Mouse (Mus musculus): ENCODE data around the gene Glis3.

The Glis3 gene

DNA sequence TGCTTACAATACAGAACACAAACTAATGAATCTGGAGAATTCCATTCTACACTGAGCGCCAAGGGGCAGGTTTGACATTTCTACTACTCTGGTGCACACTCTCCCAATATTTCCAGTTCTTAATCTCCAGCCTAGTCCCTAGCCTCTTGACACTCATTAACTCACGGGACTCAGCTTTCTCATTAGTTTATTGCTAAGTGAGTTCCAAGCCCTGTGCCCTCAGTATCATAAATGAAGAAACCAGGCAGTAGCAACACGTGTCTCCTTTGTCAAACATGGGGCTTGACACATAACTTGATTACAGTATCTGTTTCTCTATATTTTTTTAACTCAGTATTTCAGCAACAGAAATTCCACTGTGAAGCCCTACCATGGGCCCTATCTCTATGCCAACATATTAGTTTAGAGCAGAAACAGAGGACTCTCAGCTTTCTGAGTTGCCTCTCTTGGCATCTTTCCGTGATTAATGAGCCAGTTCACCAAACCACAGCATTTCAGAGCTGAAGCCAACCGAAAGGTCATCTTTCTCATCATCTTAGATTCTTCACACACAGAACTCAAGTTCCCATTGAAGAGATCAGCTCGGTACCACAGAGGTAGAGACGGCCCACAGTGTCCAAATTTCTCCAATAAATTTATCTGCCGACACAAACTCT, 186.1 kb downstream of the Glis3 start:
- no peak for DNase-seq (ENCODE audit: low read depth, low spot score)

- no peak for DNase-seq (ENCODE audit: low read depth, low spot score)
These were observed 201.8 kb downstream of the Glis3 start for GRCm38 (mm10) chr19:28478055-28478454.

DNA sequence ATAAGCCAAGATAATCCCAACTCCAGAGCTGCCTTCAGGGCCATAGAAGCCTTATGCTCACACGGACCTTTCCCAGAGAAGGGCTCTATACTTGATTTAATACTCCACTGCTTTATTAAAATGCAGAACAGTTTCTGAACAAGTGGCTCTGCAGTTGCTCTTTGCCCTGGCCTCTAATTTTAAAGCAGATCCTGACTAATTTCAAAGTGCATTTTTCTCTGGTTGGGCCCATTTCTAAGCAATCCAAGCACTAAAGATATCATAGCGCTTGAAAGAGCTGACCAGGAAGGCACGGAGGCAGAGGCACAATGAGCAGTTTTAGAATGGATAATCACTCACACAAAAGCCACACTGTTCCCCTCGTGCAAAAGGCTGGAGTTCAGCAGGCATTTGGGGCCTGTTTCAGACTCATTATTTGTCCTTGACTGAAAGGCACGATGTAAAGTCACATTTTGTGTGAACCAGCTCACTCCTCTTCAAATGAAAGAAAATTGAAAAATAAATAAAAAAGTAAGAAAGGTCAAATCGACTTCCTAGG, 202.5 kb downstream of the Glis3 start:
- no peak for DNase-seq (ENCODE audit: low read depth, low spot score)

GRCm38 (mm10) chr19:28473621-28474020, 206.3 kb downstream of the Glis3 start:
- DNase-seq (ENCODE audit: low read depth, low spot score), result no peak

DNA sequence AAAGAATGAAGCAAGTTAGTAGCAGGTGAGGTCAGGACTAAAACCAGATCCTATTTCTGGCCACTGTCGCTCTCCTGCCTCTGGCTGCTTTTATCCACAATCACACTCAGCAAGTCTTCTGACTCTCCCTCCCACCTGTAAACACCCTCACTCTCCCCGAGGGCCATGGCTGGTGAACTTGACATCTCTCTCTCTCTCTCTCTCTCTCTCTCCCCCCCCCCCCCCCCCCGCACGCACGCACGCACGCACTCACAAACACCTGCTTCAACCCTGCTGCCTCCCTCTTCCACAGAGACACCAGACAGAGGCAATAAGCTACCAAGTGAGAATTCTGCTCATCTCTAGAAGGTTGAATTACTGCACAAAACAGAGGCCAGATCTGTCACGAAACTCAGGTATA, 208.7 kb downstream of the Glis3 start:
- no peak for DNase-seq (ENCODE audit: low read depth, low spot score)

GRCm38 (mm10) chr19:28465779-28466178, 214.1 kb downstream of the Glis3 start:
- no peak for DNase-seq (ENCODE audit: low read depth, low spot score)

GRCm38 (mm10) chr19:28454331-28454730, 225.5 kb downstream of the Glis3 start:
- no peak for DNase-seq (ENCODE audit: low read depth, low spot score)

DNA sequence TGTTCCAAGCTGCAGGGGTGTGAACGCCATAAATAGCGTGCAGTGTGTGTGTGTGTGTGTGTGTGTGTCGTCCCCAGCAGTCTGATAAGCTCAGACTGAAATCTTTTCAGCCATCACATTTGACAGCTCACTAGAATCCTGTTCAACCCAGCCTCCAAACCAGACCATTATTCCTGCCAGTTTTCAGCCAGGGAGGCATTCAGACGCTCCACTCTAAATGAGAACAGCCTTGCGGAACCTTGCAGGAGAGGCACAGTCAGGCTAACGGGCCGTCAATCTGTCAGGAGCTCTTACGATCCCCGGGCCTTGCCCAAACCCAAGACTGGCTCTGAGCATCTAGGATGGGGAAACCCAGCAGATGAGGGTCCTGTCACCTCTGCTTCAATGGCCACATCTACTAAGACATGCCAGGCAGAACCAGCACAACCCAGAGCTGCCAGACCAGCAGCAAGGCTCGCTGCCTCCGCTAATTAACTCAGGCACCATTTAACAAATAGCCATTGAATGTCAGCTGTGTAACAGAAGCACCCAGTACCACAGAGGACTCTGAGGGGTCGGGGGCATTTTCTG, 226.8 kb downstream of the Glis3 start:
- DNase-seq (ENCODE audit: low read depth, low spot score), result peak; percentile 4

GRCm38 (mm10) chr19:28448811-28449210, 231.1 kb downstream of the Glis3 start:
- DNase-seq (ENCODE audit: low read depth, low spot score), result no peak

GRCm38 (mm10) chr19:28442161-28442560, 237.7 kb downstream of the Glis3 start:
- no peak for DNase-seq (ENCODE audit: low read depth, low spot score)

DNA sequence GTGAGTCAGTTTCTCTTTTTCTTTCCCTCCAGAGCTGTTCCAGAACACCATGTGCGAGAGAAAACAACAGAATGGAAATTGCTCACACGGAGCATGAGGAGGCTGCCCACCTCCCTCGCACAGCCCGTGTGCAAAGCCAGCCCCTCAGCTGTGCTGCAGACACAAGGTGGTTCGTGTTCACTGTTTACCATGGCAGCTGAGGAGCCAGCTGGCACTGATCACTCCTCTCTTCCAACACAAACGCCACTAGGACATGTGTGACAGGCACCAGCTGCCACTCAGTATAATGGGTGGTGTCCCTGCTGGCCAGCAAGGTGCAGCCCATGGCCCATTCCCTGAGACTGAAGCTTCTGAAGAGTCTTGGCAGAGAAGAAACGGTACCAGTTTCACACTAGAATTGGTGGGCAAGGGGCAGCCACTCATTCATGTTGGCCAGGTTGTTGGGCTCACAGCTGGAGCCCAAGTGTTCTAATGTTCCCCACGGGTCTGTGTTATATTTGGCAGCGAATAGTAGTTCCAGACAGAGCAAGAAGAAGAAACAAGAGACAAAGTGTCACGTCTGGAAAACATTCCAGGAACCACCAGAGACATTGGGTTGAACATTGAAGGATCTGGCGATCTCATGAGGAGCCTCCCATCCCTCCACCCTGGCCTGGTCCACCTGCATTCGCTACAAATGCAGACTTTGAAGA, 243.3 kb downstream of the Glis3 start:
- DNase-seq (ENCODE audit: low read depth, low spot score), result no peak

DNA sequence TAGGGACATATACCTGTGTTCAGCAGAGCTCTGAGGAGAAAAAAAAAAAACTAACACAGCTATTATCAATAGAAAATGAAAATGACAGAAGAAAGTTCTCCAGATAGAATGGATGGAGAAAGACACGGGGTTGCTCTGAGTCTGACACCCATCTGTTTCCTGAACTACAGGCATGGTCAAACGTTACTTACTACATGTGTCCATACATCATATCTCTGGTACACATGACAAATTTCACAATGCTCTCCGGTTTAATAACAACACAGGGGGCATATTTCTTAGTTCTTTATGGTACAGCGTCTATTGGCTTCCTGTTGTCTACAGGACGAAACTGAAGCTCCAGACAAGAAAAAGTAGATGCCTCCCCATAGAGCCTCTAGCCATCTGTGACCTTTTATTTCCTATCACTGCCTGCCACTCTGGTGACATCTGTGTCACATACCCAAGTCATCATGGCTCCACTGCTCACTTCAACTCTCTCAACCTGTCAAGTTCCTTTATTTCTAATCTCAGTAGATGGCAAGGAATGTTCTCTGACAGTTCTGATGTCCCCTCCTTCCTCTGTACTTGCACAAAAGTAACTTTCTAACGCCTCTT, 251.6 kb downstream of the Glis3 start:
- DNase-seq (ENCODE audit: low read depth, low spot score), result no peak

- no peak for DNase-seq (ENCODE audit: low read depth, low spot score)
These were observed 255.7 kb downstream of the Glis3 start for GRCm38 (mm10) chr19:28424180-28424579.

- no peak for DNase-seq (ENCODE audit: low read depth, low spot score)
These were observed 256.9 kb downstream of the Glis3 start for GRCm38 (mm10) chr19:28422939-28423338.

GRCm38 (mm10) chr19:28416069-28416468, 263.8 kb downstream of the Glis3 start:
- no peak for DNase-seq (ENCODE audit: low read depth, low spot score)

DNA sequence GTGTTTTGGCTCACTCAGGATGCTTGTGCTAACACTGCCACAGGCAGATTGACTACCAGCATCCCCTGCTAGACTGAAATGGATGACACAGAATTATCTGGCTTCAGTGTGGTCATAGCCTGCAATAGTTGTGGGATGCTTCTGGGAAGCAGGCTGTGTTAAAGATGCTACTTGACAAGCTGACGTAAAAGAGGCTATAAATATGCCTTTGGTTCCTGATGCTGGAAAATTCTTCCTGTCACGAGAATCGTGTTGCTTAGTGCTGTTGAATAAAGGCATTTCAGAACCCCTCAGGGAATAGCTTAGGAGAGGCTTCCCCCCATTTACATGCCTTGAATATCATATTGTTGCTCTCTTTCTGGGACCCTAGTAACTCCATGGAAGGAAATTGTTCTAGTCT, 271.1 kb downstream of the Glis3 start:
- no peak for DNase-seq (ENCODE audit: low read depth, low spot score)

DNA sequence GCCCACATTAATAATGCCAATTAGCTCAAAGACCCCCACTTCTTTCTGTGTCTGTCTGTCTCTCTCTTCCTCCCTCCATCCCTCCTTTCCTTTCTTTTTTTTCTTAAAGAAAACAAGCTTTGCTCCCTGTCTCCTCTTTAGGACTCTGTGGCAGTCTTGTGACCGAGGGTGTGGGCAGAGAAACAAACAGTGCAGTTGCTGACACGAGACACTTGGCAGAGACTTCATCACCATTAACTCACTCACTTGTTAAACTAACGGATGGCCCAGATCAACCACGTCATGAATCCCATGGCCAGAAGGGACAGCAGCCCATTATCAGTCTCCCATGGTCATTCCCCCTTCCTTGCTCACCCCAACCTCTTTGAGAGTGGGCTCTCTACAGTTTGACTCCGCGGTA, 276.9 kb downstream of the Glis3 start:
- no peak for DNase-seq (ENCODE audit: low read depth, low spot score)

GRCm38 (mm10) chr19:28395584-28395861, 284.4 kb downstream of the Glis3 start:
- no peak for DNase-seq (ENCODE audit: low read depth, low spot score)

GRCm38 (mm10) chr19:28394826-28395583, 284.9 kb downstream of the Glis3 start:
- no peak for DNase-seq (ENCODE audit: low read depth, low spot score)

- DNase-seq (ENCODE audit: low read depth, low spot score), result no peak
These were observed 286.1 kb downstream of the Glis3 start for GRCm38 (mm10) chr19:28393766-28394165.

GRCm38 (mm10) chr19:28392838-28393237, 287.0 kb downstream of the Glis3 start:
- DNase-seq (ENCODE audit: low read depth, low spot score), result no peak

DNA sequence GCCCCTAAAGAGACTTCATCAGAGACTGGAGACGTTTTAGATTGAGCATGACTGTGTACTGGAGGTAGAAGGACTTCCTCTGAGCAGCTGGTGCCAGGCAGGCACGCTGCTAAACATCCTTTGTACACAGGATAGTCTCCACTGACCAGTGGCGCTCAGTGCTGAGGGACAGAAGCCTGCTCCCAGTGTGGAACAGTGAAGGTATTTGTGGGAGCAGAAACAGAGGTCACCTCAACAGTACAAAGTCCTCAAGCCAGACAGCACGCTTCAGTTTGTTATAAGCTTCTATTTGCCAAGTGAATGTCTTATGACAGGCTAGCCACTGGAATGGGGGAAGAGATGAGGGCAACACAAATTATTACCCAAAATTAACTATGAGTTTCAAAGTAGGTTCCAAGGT, 289.0 kb downstream of the Glis3 start:
- DNase-seq (ENCODE audit: low read depth, low spot score), result no peak

Data from retina, postnatal 7 days (tissue).